Mouse (Mus musculus): ENCODE measurements around the gene Psmc2. TPM values are rescaled to one million over a fixed set of nuclear protein-coding genes. Genes with fewer than 3 reads are reported as not detected.

Gene Psmc2
- polyA plus RNA-seq (2015; fragmentation: Nextera tagmentation; extraction: Ambion mirVana), result 180 and 182 TPM in 2 replicates

DNA sequence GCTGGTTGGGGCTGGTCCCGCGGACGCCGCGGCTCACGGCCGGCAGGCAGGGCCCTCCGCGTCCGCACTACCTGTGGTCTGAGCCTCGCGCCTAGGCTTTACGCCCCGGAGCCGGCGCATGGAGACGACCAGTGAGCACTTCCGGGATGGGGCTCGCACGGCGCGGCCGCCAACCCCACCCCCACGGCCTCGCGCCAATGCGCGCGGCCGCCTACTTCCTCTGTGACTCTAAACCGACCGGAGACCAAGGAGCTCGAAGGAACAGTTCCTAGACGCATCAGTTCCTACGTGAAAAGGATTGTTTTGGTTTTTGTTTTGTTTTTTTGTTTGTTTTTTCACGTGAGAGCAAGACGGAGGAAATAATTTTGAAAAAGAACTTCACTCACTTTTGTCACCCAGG lies at the start of gene Psmc2, which contains the start of gene Dnajc2:
TSS of gene Psmc2 (plus strand) at position 231 of the 400 bp plus-strand sequence.
TSS of gene Dnajc2 (minus strand) at position 199 of the 400 bp plus-strand sequence.
- Histone ChIP-seq H3K27me3 (no peaks in the 10 kb centered on the region), H3K4me3 (peak within 1 kb of the TSS; percentile 91), H3K9ac (peak within 1 kb of the TSS; percentile 77), H3K4me1 (replicated peaks) (peaks cover 37% of the 10 kb centered on the region), H3K36me3 (peaks cover 36% of the 10 kb centered on the region), H3K9me3 (no peaks in the 10 kb centered on the region), H3K4me2 (peak within 1 kb of the TSS; percentile 93), H3K27ac (replicated peaks) (peak within 1 kb of the TSS; percentile 83)
- WGBS, result 0% methylated on average over 32 of the region's 37 CpGs
- ATAC-seq (ENCODE audit: low FRiP score, low read depth), result peak; percentile 96

DNA sequence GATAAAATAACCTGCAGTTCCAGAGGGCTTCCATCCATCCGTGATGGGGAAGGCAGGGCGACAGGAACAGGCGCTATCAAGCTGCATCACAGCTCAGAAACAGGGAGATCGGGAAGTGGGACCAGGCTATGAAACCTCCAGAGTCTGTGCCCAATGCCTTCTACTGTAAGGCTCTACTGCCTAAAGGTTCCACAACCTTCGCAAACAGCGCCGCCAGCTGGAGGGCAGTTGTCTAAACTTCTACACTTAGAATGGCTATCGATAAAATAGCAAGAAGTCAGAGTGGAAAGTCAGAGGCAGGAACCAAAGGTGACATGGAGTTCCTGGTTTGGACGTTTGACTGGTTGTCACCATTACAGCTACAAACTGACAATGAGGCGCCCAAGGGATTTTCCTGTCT lies 49.5 kb upstream of the Psmc2 start:
- Histone ChIP-seq H3K27ac (replicated peaks) (no peak overlapping the region), H3K27me3 (no peaks in the 10 kb centered on the region), H3K4me3 (no peak overlapping the region), H3K4me1 (replicated peaks) (peaks cover 32% of the 10 kb centered on the region), H3K36me3 (peaks cover 15% of the 10 kb centered on the region), H3K9ac (no peak overlapping the region), H3K4me2 (0 out of 2 replicates have a peak overlapping the region, but pooled peaks have one; percentile 17), H3K9me3 (no peaks in the 10 kb centered on the region)
- no peak for ATAC-seq (ENCODE audit: low FRiP score, low read depth)
- WGBS, result 26% methylated on average over 10 of the region's 10 CpGs

DNA sequence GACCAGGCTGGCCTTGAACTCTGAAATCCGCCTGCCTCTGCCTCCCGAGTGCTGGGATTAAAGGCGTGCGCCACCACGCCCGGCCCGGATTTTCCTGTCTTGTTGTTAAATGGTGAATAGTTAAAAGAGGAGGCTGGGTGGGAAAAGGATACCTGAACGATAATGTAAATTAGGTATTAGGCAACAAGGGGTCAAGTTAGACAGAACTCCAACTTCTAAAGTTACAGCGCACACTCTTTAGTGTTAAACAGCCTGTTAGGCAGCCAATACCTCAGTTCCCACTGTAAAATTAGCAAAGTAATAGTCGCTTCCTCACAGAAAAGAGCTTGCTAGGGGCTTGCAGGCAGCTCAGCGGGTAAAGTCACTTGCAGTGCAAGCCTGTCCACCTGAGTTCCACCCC lies 49.0 kb upstream of the Psmc2 start:
- H3K27me3 ChIP-seq, result no peaks in the 10 kb centered on the region
- H3K27ac ChIP-seq (replicated peaks), result no peak overlapping the region
- no peaks in the 10 kb centered on the region for H3K9me3 ChIP-seq
- H3K4me3 ChIP-seq, result no peak overlapping the region
- 91% methylated on average over 11 of the region's 11 CpGs for WGBS
- H3K9ac ChIP-seq, result no peak overlapping the region
- H3K4me1 ChIP-seq (replicated peaks), result peaks cover 32% of the 10 kb centered on the region
- no peak overlapping the region for H3K4me2 ChIP-seq
- H3K36me3 ChIP-seq, result peaks cover 16% of the 10 kb centered on the region
- no peak for ATAC-seq (ENCODE audit: low FRiP score, low read depth)

GRCm38 (mm10) chr5:21736956-21737585 lies 48.0 kb upstream of the Psmc2 start, which contains the start of gene Pmpcb:
Pmpcb (plus strand) TSS chr5:21737141.
- ATAC-seq (ENCODE audit: low FRiP score, low read depth), result peak; percentile 87
- Histone ChIP-seq H3K27me3 (no peaks in the 10 kb centered on the region), H3K9me3 (no peaks in the 10 kb centered on the region), H3K9ac (peak within 1 kb of the TSS; percentile 92), H3K36me3 (peaks cover 26% of the 10 kb centered on the region), H3K4me1 (replicated peaks) (peaks cover 31% of the 10 kb centered on the region), H3K4me3 (peak within 1 kb of the TSS; percentile 86), H3K4me2 (peak within 1 kb of the TSS; percentile 87), H3K27ac (replicated peaks) (peak within 1 kb of the TSS; percentile 86)
- under 1% methylated on average over 42 of the region's 42 CpGs for WGBS

GRCm38 (mm10) chr5:21737620-21738019 lies 47.5 kb upstream of the Psmc2 start:
- H3K27ac ChIP-seq (replicated peaks), result peak overlapping the region; percentile 86; the same call in 1 of the 2 replicates

GRCm38 (mm10) chr5:21739120-21739519 lies 46.0 kb upstream of the Psmc2 start:
- no peak for ATAC-seq (ENCODE audit: low FRiP score, low read depth)
- no peak overlapping the region for H3K4me2 ChIP-seq
- peaks cover 47% of the 10 kb centered on the region for H3K36me3 ChIP-seq
- 92% methylated on average over 11 of the region's 11 CpGs for WGBS
- H3K9ac ChIP-seq, result no peak overlapping the region
- H3K27me3 ChIP-seq, result no peaks in the 10 kb centered on the region
- H3K4me1 ChIP-seq (replicated peaks), result peaks cover 13% of the 10 kb centered on the region
- H3K27ac ChIP-seq (replicated peaks), result no peak overlapping the region
- no peaks in the 10 kb centered on the region for H3K9me3 ChIP-seq
- no peak overlapping the region for H3K4me3 ChIP-seq

More at GRCm38 (mm10) chr5:21737620-21738019, 47.5 kb upstream of the Psmc2 start:
- Histone ChIP-seq H3K9me3 (no peaks in the 10 kb centered on the region), H3K4me1 (replicated peaks) (peaks cover 25% of the 10 kb centered on the region), H3K36me3 (peaks cover 32% of the 10 kb centered on the region), H3K9ac (peak overlapping the region; percentile 92), H3K27me3 (no peaks in the 10 kb centered on the region), H3K4me3 (peak overlapping the region; percentile 86), H3K4me2 (peak overlapping the region; percentile 87)
- ATAC-seq (ENCODE audit: low FRiP score, low read depth), result peak; percentile 13; the same call in 1 of the 2 replicates
- WGBS, result 27% methylated on average over 10 of the region's 10 CpGs

DNA sequence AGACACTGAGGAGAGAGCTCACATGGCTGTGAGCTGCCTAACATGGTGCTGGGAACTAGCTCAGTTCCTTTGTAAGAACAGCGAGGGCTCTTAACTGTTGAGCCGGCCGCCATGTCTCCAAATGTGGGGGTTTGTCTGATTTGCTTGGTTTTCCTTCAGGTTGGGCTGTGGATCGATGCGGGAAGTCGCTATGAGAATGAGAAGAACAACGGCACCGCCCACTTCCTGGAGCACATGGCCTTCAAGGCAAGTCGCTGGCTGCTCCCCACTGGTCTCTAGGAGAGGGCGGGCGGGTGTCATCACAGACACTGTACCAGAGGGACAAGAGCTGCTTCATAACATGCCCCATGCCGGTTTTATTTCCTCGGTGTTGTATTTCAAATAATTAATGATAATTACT lies 45.2 kb upstream of the Psmc2 start:
- no peaks in the 10 kb centered on the region for H3K27me3 ChIP-seq
- no peaks in the 10 kb centered on the region for H3K9me3 ChIP-seq
- ATAC-seq (ENCODE audit: low FRiP score, low read depth), result no peak
- peaks cover 13% of the 10 kb centered on the region for H3K4me1 ChIP-seq (replicated peaks)
- no peak overlapping the region for H3K27ac ChIP-seq (replicated peaks)
- H3K9ac ChIP-seq, result no peak overlapping the region
- WGBS, result 90% methylated on average over 13 of the region's 13 CpGs
- no peak overlapping the region for H3K4me2 ChIP-seq
- H3K36me3 ChIP-seq, result peaks cover 55% of the 10 kb centered on the region
- no peak overlapping the region for H3K4me3 ChIP-seq

GRCm38 (mm10) chr5:21743606-21744005 lies 41.5 kb upstream of the Psmc2 start:
- peaks cover 2% of the 10 kb centered on the region; the same call in 1 of the 2 replicates for H3K4me1 ChIP-seq (replicated peaks)
- H3K27ac ChIP-seq (replicated peaks), result no peak overlapping the region
- no peak overlapping the region for H3K4me3 ChIP-seq
- H3K36me3 ChIP-seq, result peaks cover 84% of the 10 kb centered on the region
- H3K9me3 ChIP-seq, result no peaks in the 10 kb centered on the region
- no peak overlapping the region for H3K9ac ChIP-seq
- no peak for ATAC-seq (ENCODE audit: low FRiP score, low read depth)
- WGBS, result 95% methylated on average over 10 of the region's 10 CpGs
- no peaks in the 10 kb centered on the region for H3K27me3 ChIP-seq
- no peak overlapping the region for H3K4me2 ChIP-seq

- Histone ChIP-seq H3K9me3 (no peaks in the 10 kb centered on the region), H3K36me3 (peaks cover 87% of the 10 kb centered on the region), H3K9ac (no peak overlapping the region), H3K27ac (replicated peaks) (no peak overlapping the region), H3K4me3 (no peak overlapping the region), H3K4me1 (replicated peaks) (no peaks in the 10 kb centered on the region), H3K4me2 (no peak overlapping the region), H3K27me3 (no peaks in the 10 kb centered on the region)
- ATAC-seq (ENCODE audit: low FRiP score, low read depth), result no peak
Measured at GRCm38 (mm10) chr5:21744651-21745050, 40.4 kb upstream of the Psmc2 start.

DNA sequence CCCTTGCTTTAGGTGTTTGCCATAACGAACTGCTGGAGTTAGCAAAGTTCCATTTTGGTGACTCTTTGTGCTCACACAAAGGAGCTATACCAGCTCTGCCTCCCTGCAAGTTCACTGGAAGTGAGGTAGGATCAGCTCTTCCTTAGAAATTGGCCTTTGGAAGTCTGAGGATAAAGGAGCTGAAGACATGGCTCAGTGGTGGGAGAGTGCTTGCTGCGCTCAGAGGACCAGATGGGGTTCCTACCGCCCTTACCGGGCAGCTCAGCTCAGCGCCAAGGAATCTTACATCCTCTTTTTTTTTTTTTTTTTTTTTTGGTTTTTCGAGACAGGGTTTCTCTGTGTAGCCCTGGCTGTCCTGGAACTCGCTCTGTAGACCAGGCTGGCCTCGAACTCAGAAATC lies 39.1 kb upstream of the Psmc2 start:
- H3K9me3 ChIP-seq, result no peaks in the 10 kb centered on the region
- H3K4me1 ChIP-seq (replicated peaks), result no peaks in the 10 kb centered on the region
- WGBS, result 100% methylated on average over 7 of the region's 8 CpGs
- H3K36me3 ChIP-seq, result peaks cover 90% of the 10 kb centered on the region
- no peak for ATAC-seq (ENCODE audit: low FRiP score, low read depth)
- no peak overlapping the region for H3K9ac ChIP-seq
- no peak overlapping the region for H3K27ac ChIP-seq (replicated peaks)
- H3K4me3 ChIP-seq, result no peak overlapping the region
- no peak overlapping the region for H3K4me2 ChIP-seq
- H3K27me3 ChIP-seq, result no peaks in the 10 kb centered on the region

DNA sequence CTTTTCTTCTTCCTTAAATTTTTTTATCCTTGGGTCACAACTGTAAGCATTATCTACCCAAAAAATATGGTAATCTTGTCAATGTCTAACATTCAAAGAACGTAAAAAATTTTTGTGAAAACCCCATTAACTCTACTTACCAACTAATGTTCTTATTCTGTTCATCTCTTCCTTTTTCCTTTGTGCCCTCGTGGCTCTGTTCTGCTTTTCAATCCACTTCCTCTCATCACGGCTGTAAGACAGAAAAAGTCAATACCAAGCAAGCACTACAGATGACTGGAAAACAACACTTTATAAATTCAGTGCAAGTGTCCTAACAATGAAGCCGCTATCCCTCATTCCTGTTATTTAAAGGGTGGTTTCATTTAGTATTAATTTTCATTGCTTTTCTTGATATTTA lies 16.6 kb upstream of the Psmc2 start:
- no peak overlapping the region for H3K4me3 ChIP-seq
- H3K9ac ChIP-seq, result no peak overlapping the region
- ATAC-seq (ENCODE audit: low FRiP score, low read depth), result no peak
- 92% methylated on average over 4 of the region's 4 CpGs for WGBS
- peaks cover 67% of the 10 kb centered on the region for H3K36me3 ChIP-seq
- H3K27ac ChIP-seq (replicated peaks), result no peak overlapping the region
- H3K4me1 ChIP-seq (replicated peaks), result no peaks in the 10 kb centered on the region
- H3K27me3 ChIP-seq, result no peaks in the 10 kb centered on the region
- no peaks in the 10 kb centered on the region for H3K9me3 ChIP-seq
- no peak overlapping the region for H3K4me2 ChIP-seq

GRCm38 (mm10) chr5:21769841-21770240 lies 15.2 kb upstream of the Psmc2 start:
- no peak overlapping the region for H3K4me3 ChIP-seq
- ATAC-seq (ENCODE audit: low FRiP score, low read depth), result no peak
- H3K4me1 ChIP-seq (replicated peaks), result no peaks in the 10 kb centered on the region
- no peak overlapping the region for H3K27ac ChIP-seq (replicated peaks)
- no peak overlapping the region for H3K9ac ChIP-seq
- no peaks in the 10 kb centered on the region for H3K27me3 ChIP-seq
- H3K9me3 ChIP-seq, result no peaks in the 10 kb centered on the region
- H3K4me2 ChIP-seq, result no peak overlapping the region
- H3K36me3 ChIP-seq, result peaks cover 65% of the 10 kb centered on the region
- 95% methylated on average over 6 of the region's 6 CpGs for WGBS

Data from hindbrain, embryonic 15.5 days (tissue).